13 mouse cellular contexts compared by ENCODE assay signal in genomic region chr9:113514846-113515702, GRCm38 (mm10).
DNase-seq lines count a peak whose midpoint lies in the region; TF ChIP-seq lines count a peak whose summit lies in the region.
"Had no signal": no experiment of that assay in that cellular context is flagged by ENCODE, and none has a peak within 500 bp of the region (broad histone marks: within the 10 kb centered on the region; RNA-seq: fewer than 3 reads in every experiment).

No protein-coding gene starts in this region.

- no peaks in the 10 kb centered on the region for H3K36me3 ChIP-seq in E14TG2a.4 (ENCODE audit: insufficient read depth, low read length)

- TF ChIP-seq CTCF in E14TG2a.4 (conservative IDR thresholded peaks at IDR 0.05; ENCODE audit: low read length), result no peak
- no peak for TF ChIP-seq CTCF in cortical plate, adult 2 months (IDR thresholded peaks at IDR 0.05; ENCODE audit: extremely low read depth, insufficient read depth, low read length)

- peaks cover 17% of the 10 kb centered on the region for H3K27me3 ChIP-seq in E14TG2a.4 (ENCODE audit: insufficient read depth, low read length)

- H3K4me1 ChIP-seq in E14TG2a.4 (replicated peaks; ENCODE audit: low read depth, low read length), result peaks cover 20% of the 10 kb centered on the region
- H3K4me1 ChIP-seq in cortical plate, adult 2 months (ENCODE audit: control insufficient read depth, insufficient read depth, low read length), result peaks cover 8% of the 10 kb centered on the region

- DNase-seq in cerebellum, postnatal 10 days, result peak; percentile 64 to 70
- DNase-seq in cerebellum, adult 11-12 months, result no peak
- peak; percentile 6 for DNase-seq in kidney, postnatal 14 days
- DNase-seq in kidney, adult 9 months, result no peak
- no peak for DNase-seq in ovary, postnatal 14 days (ENCODE audit: low spot score)
- DNase-seq in gastrocnemius, postnatal 36 days, result no peak
- DNase-seq: adrenal gland, adult 2 months; heart, postnatal 14 days; kidney, postnatal 36 days; thymus, postnatal 36 days had no signal

- H3K27ac ChIP-seq in cortical plate, adult 2 months (ENCODE audit: insufficient read depth, low read length), result peak overlapping the region; percentile 51

- peak overlapping the region; percentile 43; the same call in 1 of the 2 replicates for H3K4me3 ChIP-seq in E14TG2a.4 (replicated peaks; ENCODE audit: low read length)
- no peak overlapping the region for H3K4me3 ChIP-seq in cortical plate, adult 2 months (ENCODE audit: insufficient read depth, low read length)
- H3K4me3 ChIP-seq: erythroblast, embryonic 14.5 days had no signal

- TF ChIP-seq POLR2A in cortical plate, adult 2 months (IDR thresholded peaks at IDR 0.05; ENCODE audit: extremely low read depth, insufficient read depth, low read length), result no peak

- intact Hi-C loops in gastrocnemius, postnatal 36 days (cut with DNase I), result no loop called here

- H3K9me3 ChIP-seq in E14TG2a.4 (ENCODE audit: low read length), result no peaks in the 10 kb centered on the region

Comparison
In these comparisons a context has a peak if more than half of its experiments do, and no peak if none do; other contexts are left out.
1. DNase-seq: peak in cerebellum, postnatal 10 days (2 of 2) and kidney, postnatal 14 days (single experiment); none in cerebellum, adult 11-12 months (single experiment), kidney, adult 9 months (single experiment), ovary, postnatal 14 days (single experiment) and gastrocnemius, postnatal 36 days (0 of 2).